Mouse (Mus musculus): ENCODE results near the gene Rptor. TPM values are rescaled to one million over a fixed set of nuclear protein-coding genes. Genes with fewer than 3 reads are reported as not detected.
A peak's percentile ranks its signal among the peaks of the same experiment; 100 is the strongest.

The Rptor gene
- polyA plus RNA-seq, 1 experiment from 2014 or later: 10.6 TPM

DNA sequence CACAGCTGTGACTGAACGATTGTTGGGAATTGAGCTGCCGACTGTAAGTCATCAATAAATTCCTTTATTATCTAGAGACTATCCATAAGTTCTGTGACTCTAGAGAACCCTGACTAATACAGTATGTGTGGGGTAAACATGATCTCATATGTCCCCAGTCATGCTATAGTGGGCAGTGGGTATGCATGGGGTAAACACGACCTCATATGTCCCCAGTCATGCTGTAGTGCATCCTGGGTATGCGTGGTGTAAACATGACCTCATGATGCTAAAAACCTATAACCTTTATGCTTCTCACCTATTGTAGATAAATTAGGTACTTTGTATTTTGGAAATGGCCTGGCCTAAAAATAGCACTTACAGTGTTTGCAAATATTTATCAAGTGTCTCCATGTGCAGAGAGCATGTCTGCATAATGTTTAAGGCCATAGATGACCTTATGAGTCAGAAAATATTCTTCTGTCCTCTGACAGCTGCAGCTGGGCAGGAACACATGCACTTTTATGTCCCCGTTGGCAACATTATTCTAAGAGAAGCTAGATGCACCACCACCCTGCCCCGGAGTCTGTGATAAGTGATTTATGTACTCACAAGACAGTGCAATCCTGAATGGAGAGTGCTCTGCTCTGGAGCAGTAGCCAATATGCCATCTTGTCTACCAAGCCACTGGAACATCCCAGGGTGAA, 102.8 kb downstream of the Rptor start:
- ATAC-seq (ENCODE audit: low FRiP score): no peak
- Histone ChIP-seq H3K9me3 (no peaks in the 10 kb centered on the region), H3K36me3 (no peaks in the 10 kb centered on the region), H3K4me1 (replicated peaks) (peaks cover 20% of the 10 kb centered on the region), H3K4me3 (no peak overlapping the region), H3K9ac (no peak overlapping the region), H3K27ac (no peak overlapping the region), H3K4me2 (no peak overlapping the region), H3K27me3 (no peaks in the 10 kb centered on the region)
- 92% methylated on average over 4 of the region's 6 CpGs for WGBS

DNA sequence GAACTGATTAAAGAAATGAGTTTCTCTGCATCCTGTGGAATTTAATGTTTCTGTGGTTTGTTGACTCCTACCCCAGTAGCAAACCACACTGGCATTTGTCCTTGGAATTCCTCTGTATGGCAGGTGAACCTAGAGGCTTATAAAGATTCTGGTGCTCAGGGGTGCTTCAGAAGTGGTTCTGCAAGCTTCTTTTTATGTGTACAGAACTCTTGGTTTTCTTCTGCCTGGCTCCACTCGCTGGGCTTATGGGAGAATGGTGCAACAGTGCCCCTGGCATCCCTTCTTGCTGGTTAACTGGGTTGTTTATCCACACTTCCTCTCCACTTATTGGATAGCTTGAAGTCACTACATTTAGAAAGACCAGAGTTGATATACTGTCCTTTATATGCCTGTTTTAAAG, 104.6 kb downstream of the Rptor start:
- ATAC-seq (ENCODE audit: low FRiP score): no peak
- WGBS: 90% methylated on average over 1 of the region's 1 CpGs

DNA sequence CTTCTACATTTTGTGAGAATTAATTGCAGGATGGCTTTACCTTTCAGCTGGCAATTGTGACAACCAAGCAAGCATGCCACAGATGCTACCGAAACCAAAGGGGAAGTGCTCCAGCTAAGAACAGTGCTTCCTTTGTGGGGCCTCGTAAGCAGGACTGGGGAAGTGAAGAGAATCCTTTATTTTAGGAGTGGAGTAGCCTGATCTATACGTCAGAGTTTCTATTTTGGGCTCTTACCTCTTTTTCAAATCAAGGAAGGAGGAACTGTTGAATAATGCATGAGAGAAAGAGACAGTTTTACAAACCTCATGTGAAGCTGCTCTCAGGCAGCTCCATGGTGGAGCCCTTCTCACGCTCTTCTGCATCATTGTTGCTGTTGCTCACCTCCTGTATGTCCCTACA, 106.5 kb downstream of the Rptor start:
- H3K4me1 ChIP-seq (replicated peaks): peaks cover 30% of the 10 kb centered on the region
- no peaks in the 10 kb centered on the region for H3K9me3 ChIP-seq
- no peak for ATAC-seq (ENCODE audit: low FRiP score)
- H3K27me3 ChIP-seq: no peaks in the 10 kb centered on the region
- WGBS: 48% methylated on average over 4 of the region's 4 CpGs
- H3K36me3 ChIP-seq: no peaks in the 10 kb centered on the region
- H3K9ac ChIP-seq: no peak overlapping the region
- peak overlapping the region; percentile 71 for H3K27ac ChIP-seq
- H3K4me3 ChIP-seq: no peak overlapping the region
- H3K4me2 ChIP-seq: no peak overlapping the region

More for the DNA sequence above, 104.6 kb downstream of the Rptor start:
- Histone ChIP-seq H3K4me2 (no peak overlapping the region), H3K27me3 (no peaks in the 10 kb centered on the region), H3K9ac (no peak overlapping the region), H3K27ac (no peak overlapping the region), H3K4me1 (replicated peaks) (peaks cover 26% of the 10 kb centered on the region), H3K4me3 (no peak overlapping the region), H3K9me3 (no peaks in the 10 kb centered on the region), H3K36me3 (no peaks in the 10 kb centered on the region)

DNA sequence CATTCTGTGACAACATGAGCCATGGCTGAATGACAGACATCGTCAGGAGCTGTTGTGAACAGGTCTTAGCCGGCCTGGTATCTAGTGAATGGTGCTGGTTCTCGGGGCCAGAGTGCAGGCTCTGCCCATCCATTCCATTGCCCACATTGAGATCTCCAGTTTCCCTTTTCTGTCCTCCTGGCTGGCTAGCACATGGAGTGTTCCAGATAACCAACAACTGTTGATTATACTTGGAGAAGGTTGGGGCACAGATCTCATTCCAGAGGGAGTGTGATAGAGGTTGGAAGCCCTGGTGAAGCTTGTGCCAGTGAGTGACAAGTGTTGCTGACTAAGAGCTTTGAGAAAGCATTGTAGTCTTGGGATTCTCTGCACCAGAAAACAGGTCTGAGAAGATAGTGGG, 107.6 kb downstream of the Rptor start:
- no peak overlapping the region for H3K27ac ChIP-seq
- no peaks in the 10 kb centered on the region for H3K9me3 ChIP-seq
- H3K9ac ChIP-seq: no peak overlapping the region
- H3K27me3 ChIP-seq: no peaks in the 10 kb centered on the region
- ATAC-seq (ENCODE audit: low FRiP score): no peak
- peaks cover 41% of the 10 kb centered on the region for H3K4me1 ChIP-seq (replicated peaks)
- no peaks in the 10 kb centered on the region for H3K36me3 ChIP-seq
- whole genome bisulfite sequencing: 94% methylated on average over 3 of the region's 3 CpGs
- H3K4me2 ChIP-seq: no peak overlapping the region
- H3K4me3 ChIP-seq: no peak overlapping the region

DNA sequence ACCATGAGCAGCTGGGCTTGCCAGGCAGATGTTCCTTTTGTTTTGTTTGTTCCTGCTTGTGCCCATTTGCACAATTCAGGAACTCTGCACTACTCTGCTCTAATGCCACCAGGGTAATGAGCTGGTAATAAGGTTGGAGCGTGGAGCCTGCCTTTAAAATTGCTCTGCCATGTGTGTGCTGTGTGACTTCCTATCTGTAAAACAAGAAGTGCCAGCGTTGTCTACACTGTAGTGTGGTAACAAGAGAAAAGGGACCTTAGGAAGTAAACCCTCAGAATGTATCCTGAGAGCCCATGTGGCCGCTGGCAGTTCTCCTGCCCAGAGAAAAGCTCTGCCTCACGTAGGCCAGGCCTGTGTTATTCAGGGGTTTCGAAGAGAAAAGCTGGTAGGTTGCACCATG, 108.1 kb downstream of the Rptor start:
- H3K4me3 ChIP-seq: no peak overlapping the region
- no peak overlapping the region for H3K4me2 ChIP-seq
- H3K27me3 ChIP-seq: no peaks in the 10 kb centered on the region
- WGBS: 80% methylated on average over 5 of the region's 5 CpGs
- no peaks in the 10 kb centered on the region for H3K36me3 ChIP-seq
- peaks cover 44% of the 10 kb centered on the region for H3K4me1 ChIP-seq (replicated peaks)
- no peak overlapping the region for H3K9ac ChIP-seq
- no peak for ATAC-seq (ENCODE audit: low FRiP score)
- no peaks in the 10 kb centered on the region for H3K9me3 ChIP-seq
- no peak overlapping the region for H3K27ac ChIP-seq

DNA sequence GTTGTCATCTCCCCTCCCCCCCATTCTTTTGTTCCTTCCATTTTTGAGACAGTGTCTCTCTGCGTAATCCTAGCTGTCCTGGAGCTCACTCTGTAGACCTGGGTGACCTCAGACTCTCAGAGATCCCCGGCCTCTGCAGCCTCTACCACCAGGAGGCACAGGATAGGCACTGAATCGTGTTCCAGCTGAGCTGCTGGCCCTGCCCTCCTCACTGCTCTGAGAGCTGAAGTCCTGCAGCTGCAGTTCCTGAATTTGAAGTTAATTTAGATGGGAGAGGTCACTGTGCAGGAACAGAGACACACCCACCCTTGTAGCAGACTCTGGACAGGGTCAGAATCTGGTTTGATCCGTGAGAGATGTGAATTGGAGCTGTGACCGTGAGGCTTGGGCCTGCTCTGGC, 112.7 kb downstream of the Rptor start:
- H3K4me1 ChIP-seq (replicated peaks): peaks cover 26% of the 10 kb centered on the region
- peak overlapping the region; percentile 52; the same call in 1 of the 2 replicates for H3K27ac ChIP-seq
- no peak overlapping the region for H3K4me3 ChIP-seq
- no peak for ATAC-seq (ENCODE audit: low FRiP score)
- WGBS: 45% methylated on average over 5 of the region's 5 CpGs
- H3K4me2 ChIP-seq: no peak overlapping the region
- no peaks in the 10 kb centered on the region for H3K36me3 ChIP-seq
- H3K9me3 ChIP-seq: no peaks in the 10 kb centered on the region
- no peak overlapping the region for H3K9ac ChIP-seq
- H3K27me3 ChIP-seq: no peaks in the 10 kb centered on the region

DNA sequence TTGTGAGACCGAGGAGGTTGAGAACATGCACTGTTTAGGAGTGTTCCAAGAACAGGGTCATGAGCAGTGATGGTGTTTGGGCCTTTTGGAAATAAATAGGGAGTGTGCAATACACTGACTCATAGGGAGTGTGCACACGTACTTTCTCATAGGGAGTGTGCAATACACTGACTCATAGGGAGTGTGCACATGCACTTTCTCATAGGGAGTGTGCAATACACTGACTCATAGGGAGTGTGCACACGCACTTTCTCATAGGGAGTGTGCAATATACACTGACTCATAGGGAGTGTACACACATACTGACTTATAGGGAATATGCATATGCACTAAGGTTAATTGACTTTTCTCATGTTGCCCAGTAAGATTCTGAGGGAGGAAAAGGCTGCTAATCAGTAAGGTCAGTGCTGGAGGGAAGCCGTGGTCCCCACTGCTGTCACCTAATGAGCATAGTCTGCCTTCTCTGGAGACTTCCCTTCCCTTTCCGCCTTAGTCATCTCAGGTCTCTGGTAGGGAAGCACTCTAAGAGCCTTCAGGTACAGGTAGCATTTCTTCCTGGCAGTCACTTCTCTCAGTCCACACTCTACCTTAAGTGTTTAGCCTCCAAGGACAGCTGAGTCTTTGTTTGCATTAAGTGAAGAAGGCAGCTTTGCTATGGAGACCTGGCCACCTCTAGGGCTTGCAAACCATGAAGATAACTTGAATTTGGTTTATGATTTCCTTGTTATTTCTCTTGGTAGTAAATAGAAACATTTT, 113.3 kb downstream of the Rptor start:
- Histone ChIP-seq H3K9ac (no peak overlapping the region), H3K4me1 (replicated peaks) (peaks cover 20% of the 10 kb centered on the region), H3K36me3 (no peaks in the 10 kb centered on the region), H3K4me2 (no peak overlapping the region), H3K27me3 (no peaks in the 10 kb centered on the region), H3K27ac (0 out of 2 replicates have a peak overlapping the region, but pooled peaks have one; percentile 52), H3K9me3 (no peaks in the 10 kb centered on the region), H3K4me3 (no peak overlapping the region)
- 89% methylated on average over 5 of the region's 5 CpGs for WGBS
- ATAC-seq (ENCODE audit: low FRiP score): no peak

DNA sequence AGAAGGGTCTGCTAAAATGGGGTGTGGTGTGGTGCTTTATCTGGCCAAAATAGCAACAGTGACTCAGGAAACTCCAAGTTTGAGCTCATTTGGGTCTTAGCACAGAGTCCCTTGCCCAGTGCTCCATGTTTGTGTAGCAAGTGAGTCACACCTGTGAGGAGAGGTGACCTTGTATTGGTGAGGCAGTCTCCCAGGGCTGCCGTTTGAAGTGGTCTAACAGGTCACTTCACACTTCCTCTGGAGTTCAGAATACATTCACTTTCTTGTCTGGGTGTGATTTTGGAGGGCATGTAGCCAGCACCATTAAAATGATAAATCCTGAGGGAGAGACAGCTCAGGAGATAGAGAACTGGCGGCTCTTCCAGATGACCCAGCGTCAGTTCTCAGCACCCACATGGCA, 115.4 kb downstream of the Rptor start:
- H3K9me3 ChIP-seq: no peaks in the 10 kb centered on the region
- no peaks in the 10 kb centered on the region for H3K27me3 ChIP-seq
- ATAC-seq (ENCODE audit: low FRiP score): no peak
- H3K36me3 ChIP-seq: no peaks in the 10 kb centered on the region
- H3K4me2 ChIP-seq: no peak overlapping the region
- peaks cover 18% of the 10 kb centered on the region for H3K4me1 ChIP-seq (replicated peaks)
- H3K4me3 ChIP-seq: no peak overlapping the region
- WGBS: over 99% methylated on average over 3 of the region's 3 CpGs
- H3K9ac ChIP-seq: no peak overlapping the region
- H3K27ac ChIP-seq: no peak overlapping the region

DNA sequence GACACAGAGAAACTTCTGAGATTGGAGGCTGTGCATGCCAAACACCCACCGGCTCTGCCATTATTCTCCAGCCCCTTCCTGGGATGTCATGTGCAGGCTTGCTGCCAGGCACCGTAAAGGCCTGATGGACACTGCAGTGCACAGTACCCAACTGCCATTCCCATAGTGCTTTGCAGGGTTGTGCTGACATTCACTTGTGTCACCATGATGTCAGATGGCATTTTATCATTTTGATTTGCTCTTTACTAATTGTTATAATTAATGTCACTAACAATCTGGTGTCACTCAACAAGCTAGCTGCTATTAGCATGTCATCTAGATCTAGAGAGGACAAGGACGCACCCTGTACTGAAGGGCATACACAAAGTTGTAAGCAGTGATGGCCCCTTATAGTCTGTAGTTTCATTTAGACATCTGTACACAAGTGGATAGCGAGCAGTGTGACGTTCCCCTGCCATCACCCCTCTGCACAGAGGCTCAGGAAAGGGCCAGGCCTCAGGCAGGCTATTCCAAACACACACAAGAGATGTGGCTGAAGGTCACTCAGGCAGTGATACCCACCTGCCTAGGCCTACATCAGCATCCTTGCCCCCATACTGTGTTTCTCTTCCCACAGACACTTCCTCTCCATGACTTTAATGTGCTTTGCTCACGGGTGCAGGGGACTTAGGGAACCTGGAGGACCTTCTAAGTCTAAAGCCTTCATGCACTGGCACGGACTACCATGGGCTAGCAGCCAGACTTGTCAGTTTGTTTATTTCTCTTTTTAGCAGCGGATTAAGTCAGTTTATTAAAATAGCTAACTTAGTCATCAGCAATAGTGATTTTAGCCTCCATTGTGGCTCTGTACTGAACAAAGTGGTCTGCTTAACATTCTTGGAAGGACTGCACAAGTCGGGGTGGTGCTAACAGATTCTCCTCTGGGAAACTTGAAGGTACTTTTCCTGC, 117.7 kb downstream of the Rptor start:
- H3K4me1 ChIP-seq (replicated peaks): peaks cover 3% of the 10 kb centered on the region
- H3K9me3 ChIP-seq: no peaks in the 10 kb centered on the region
- no peak overlapping the region for H3K4me3 ChIP-seq
- peaks cover 5% of the 10 kb centered on the region; the same call in 1 of the 2 replicates for H3K36me3 ChIP-seq
- 81% methylated on average over 9 of the region's 9 CpGs for WGBS
- no peak overlapping the region for H3K27ac ChIP-seq
- ATAC-seq (ENCODE audit: low FRiP score): no peak
- no peaks in the 10 kb centered on the region for H3K27me3 ChIP-seq
- H3K9ac ChIP-seq: no peak overlapping the region; the same call in 1 of the 2 replicates
- H3K4me2 ChIP-seq: no peak overlapping the region

DNA sequence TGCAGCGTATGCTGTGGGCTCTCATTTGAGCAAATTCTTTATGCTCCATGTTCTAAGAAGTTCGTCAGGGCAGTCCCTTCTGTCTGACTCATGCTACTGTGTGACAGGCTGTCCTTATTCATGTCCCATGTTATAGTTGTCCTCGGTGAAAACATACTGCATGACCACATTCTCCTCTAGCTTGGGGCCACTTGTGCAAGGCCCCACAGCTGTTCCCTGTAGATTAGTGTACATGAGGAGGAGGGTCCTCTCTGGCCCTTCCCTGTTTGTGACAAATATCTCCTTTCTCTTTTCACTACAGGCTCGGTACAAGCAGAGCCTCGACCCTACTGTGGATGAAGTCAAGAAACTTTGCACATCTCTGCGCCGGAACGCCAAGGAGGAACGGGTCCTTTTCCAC, 122.0 kb downstream of the Rptor start:
- H3K27ac ChIP-seq: peak overlapping the region; percentile 8; the same call in 1 of the 2 replicates
- no peaks in the 10 kb centered on the region for H3K4me1 ChIP-seq (replicated peaks)
- H3K27me3 ChIP-seq: no peaks in the 10 kb centered on the region
- H3K36me3 ChIP-seq: peaks cover 6% of the 10 kb centered on the region; the same call in 1 of the 2 replicates
- no peak for ATAC-seq (ENCODE audit: low FRiP score)
- 88% methylated on average over 9 of the region's 9 CpGs for WGBS
- no peak overlapping the region for H3K4me3 ChIP-seq
- H3K9me3 ChIP-seq: no peaks in the 10 kb centered on the region
- no peak overlapping the region for H3K4me2 ChIP-seq
- no peak overlapping the region for H3K9ac ChIP-seq

DNA sequence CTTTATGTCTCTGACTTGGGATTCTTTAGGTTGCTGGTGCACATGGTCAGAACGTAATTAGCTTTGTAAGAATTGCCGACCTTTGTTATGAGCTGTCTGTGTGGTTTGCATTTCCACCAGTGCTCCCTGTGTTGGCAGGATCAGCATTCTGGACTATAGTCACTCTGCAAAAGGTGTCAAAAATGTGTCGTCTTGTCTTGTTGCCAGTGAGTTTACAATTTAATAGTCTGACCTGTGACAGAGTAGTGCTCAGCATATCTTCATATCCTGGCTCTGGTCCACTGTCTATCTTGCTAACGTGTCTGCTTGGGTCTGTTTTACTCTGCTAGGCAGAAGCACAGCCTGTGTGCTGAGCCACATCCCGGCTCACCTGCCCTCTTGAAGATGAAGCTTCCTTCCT, 128.7 kb downstream of the Rptor start:
- no peak overlapping the region for H3K27ac ChIP-seq
- 87% methylated on average over 5 of the region's 5 CpGs for WGBS
- H3K4me2 ChIP-seq: no peak overlapping the region
- no peak for ATAC-seq (ENCODE audit: low FRiP score)
- peaks cover 6% of the 10 kb centered on the region; the same call in 1 of the 2 replicates for H3K4me1 ChIP-seq (replicated peaks)
- H3K4me3 ChIP-seq: no peak overlapping the region
- H3K9ac ChIP-seq: no peak overlapping the region
- H3K9me3 ChIP-seq: no peaks in the 10 kb centered on the region
- H3K27me3 ChIP-seq: no peaks in the 10 kb centered on the region
- no peaks in the 10 kb centered on the region for H3K36me3 ChIP-seq

DNA sequence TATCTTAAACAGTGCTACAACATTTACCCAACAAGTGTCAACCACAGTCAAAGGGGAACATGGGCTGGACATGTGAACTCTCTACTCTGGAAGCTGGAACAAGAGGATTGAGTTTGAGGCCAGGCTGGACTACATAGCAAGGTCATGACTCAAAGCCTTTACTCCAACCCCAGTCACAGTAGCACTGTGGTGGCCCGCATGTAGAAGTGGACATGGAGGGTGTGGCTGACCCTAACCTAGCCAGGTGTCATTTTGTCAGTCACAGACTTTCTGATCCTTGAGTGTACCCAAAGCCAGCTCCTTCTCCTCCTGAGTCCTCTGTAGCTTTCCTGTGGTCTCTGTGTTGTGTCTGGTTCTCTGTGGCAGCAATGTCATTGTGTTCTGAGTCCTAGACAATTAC, 129.7 kb downstream of the Rptor start:
- ATAC-seq (ENCODE audit: low FRiP score): no peak
- no peak overlapping the region for H3K4me3 ChIP-seq
- no peak overlapping the region for H3K4me2 ChIP-seq
- H3K27ac ChIP-seq: no peak overlapping the region
- no peaks in the 10 kb centered on the region for H3K36me3 ChIP-seq
- no peaks in the 10 kb centered on the region for H3K27me3 ChIP-seq
- H3K4me1 ChIP-seq (replicated peaks): peaks cover 6% of the 10 kb centered on the region; the same call in 1 of the 2 replicates
- 85% methylated on average over 1 of the region's 1 CpGs for WGBS
- no peaks in the 10 kb centered on the region for H3K9me3 ChIP-seq
- no peak overlapping the region for H3K9ac ChIP-seq

All from hindbrain, embryonic 13.5 days (tissue).